Comparison of ENCODE assay signal across 15 mouse cellular contexts in genomic region chr6:20761300-20761699, GRCm38 (mm10).
"Had no signal": no experiment of that assay in that cellular context is flagged by ENCODE, and none has a peak within 500 bp of the region (broad histone marks: within the 10 kb centered on the region; RNA-seq: fewer than 3 reads in every experiment).

No protein-coding gene starts in this region.

- ATAC-seq: liver, postnatal 0 days; lung, postnatal 0 days; midbrain, embryonic 13.5 days; midbrain, embryonic 15.5 days had no signal

- DNase-seq: liver, postnatal 0 days; lung, adult 2 months; lung, postnatal 14 days; lung, postnatal 36 days; retina, postnatal 1 day; right cerebral cortex, adult 18-20 months; right cerebral cortex, postnatal 25 days; right cerebral cortex, postnatal 4 days; spleen, adult 18-20 months; thymus, adult 18-20 months; thymus, postnatal 14 days; thymus, postnatal 36 days had no signal
